Mouse (Mus musculus) liver, adult (tissue): ENCODE results near the gene Ankzf1.

Source experiments
- GATA4 ChIP-seq: IDR thresholded peaks from 2 replicates; pipeline ENCODE4 v1.6.1; 2014; ENCODE audit warnings: mild to moderate bottlenecking, low read length; ENCODE audit not compliant: insufficient replicate concordance

Gene Ankzf1

GRCm38 (mm10) chr1:75214442-75214841 is 22.5 kb downstream of the Ankzf1 start:
- no peak for TF ChIP-seq GATA4

- no peak for TF ChIP-seq GATA4
These were observed 22.9 kb downstream of the Ankzf1 start for GRCm38 (mm10) chr1:75214886-75215285.

GRCm38 (mm10) chr1:75215785-75216184 is 23.8 kb downstream of the Ankzf1 start:
- TF ChIP-seq GATA4 = no peak

- peak; percentile 100 for TF ChIP-seq GATA4
These were observed 25.0 kb downstream of the Ankzf1 start for GRCm38 (mm10) chr1:75216797-75217585.

- no peak for TF ChIP-seq GATA4
These were observed 25.9 kb downstream of the Ankzf1 start for GRCm38 (mm10) chr1:75217893-75218226.

- TF ChIP-seq GATA4 = no peak
These were observed 26.5 kb downstream of the Ankzf1 start for GRCm38 (mm10) chr1:75218227-75219001.

GRCm38 (mm10) chr1:75219078-75219477 is 27.1 kb downstream of the Ankzf1 start:
- no peak for TF ChIP-seq GATA4

- no peak for TF ChIP-seq GATA4
These were observed 27.6 kb downstream of the Ankzf1 start, which contains the start of gene Tuba4a for GRCm38 (mm10) chr1:75219531-75219930. Gene Tuba4a (minus strand): TSS chr1:75219865.

- no peak for TF ChIP-seq GATA4
These were observed 29.6 kb downstream of the Ankzf1 start for GRCm38 (mm10) chr1:75221538-75221937.

GRCm38 (mm10) chr1:75222926-75223325 is 31.0 kb downstream of the Ankzf1 start:
- TF ChIP-seq GATA4 = no peak

GRCm38 (mm10) chr1:75223532-75223931 is 31.6 kb downstream of the Ankzf1 start:
- TF ChIP-seq GATA4 = no peak

- TF ChIP-seq GATA4 = no peak
These were observed 33.5 kb downstream of the Ankzf1 start for GRCm38 (mm10) chr1:75225473-75225872.

GRCm38 (mm10) chr1:75226138-75226537 is 34.2 kb downstream of the Ankzf1 start:
- TF ChIP-seq GATA4 = no peak

GRCm38 (mm10) chr1:75227653-75228052 is 35.7 kb downstream of the Ankzf1 start:
- no peak for TF ChIP-seq GATA4

- no peak for TF ChIP-seq GATA4
These were observed 37.2 kb downstream of the Ankzf1 start for GRCm38 (mm10) chr1:75229158-75229557.

GRCm38 (mm10) chr1:75230335-75230994 is 38.5 kb downstream of the Ankzf1 start:
- TF ChIP-seq GATA4 = no peak
